Mouse (Mus musculus): Measurements from ENCODE around the gene Morn1. TPM values are rescaled to one million over a fixed set of nuclear protein-coding genes. Genes with fewer than 3 reads are reported as not detected.
A peak's percentile ranks its signal among the peaks of the same experiment; 100 is the strongest.
"Not testable (repeated sequence)": the region's sequence is repeated elsewhere in the genome, so short reads cannot be mapped to it uniquely, and the experiment has no call there.

Gene Morn1
- total RNA-seq, 2 experiments from 2014 or later = 0.08 to 2.5 TPM

- ATAC-seq (replicated peaks; ENCODE audit: low FRiP score, poor library complexity, severe bottlenecking) = no peak
Observed at GRCm38 (mm10) chr4:155075813-155076212, 10.6 kb upstream of the Morn1 start.

- ATAC-seq (replicated peaks; ENCODE audit: low FRiP score, poor library complexity, severe bottlenecking) = no peak
Observed at GRCm38 (mm10) chr4:155076677-155077076, 9.7 kb upstream of the Morn1 start.

DNA sequence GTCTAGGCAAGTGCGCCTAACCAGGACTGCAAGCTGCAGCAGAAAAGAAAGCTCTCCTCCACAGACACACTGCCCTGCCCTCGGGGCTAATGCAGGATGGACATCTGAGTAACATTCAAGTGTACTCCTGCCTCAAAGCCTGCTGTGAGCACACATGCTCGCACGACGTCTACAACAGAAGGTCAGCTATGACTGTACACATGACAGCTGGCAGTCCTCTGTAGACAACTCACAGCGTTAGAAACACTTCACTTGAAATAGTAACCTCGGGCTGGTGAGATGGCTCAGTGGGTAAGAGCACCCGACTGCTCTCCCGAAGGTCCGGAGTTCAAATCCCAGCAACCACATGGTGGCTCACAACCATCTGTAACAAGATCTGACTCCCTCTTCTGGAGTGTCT lies 7.6 kb upstream of the Morn1 start:
- not testable (repeated sequence) for ATAC-seq (replicated peaks; ENCODE audit: low FRiP score, poor library complexity, severe bottlenecking)

DNA sequence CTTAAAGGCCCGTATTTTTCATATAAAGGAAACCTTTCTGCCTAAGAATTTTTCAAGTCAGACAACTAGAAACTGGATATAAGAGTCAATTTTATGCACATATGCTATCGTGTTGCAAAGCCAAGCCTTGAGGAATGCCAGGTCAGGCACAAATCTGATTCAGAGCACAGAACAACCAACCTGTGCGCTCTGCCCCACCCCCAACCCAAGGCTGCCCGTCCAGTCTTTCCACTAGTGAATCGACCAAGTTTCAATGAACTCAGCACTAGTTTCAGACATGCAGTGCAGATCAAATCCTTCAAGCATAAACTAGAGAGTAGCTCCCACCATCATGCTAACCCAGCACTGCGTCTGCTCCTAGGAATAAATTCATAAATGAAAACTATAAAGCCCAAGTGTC lies 6.7 kb upstream of the Morn1 start:
- ATAC-seq (replicated peaks; ENCODE audit: low FRiP score, poor library complexity, severe bottlenecking) = no peak

DNA sequence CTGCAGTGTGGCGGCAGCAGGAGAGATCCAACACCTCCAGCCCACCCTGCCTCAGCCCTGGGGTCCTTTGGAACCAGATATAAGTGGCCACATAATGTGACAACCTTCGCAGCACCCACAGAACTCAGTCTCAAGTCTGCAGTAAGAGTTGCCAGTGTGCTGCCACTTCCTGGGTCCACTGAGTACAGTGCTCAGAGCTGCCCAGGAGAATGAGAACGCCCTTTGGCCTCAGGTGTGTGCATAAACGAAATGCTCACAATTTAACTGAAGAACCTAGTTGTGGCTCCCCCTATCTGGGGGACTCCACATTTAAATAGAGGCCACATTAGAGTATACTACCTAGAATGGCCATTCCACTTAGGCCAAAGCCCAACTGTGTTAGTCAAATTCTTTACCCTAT lies 2.8 kb upstream of the Morn1 start:
- no peak for ATAC-seq (replicated peaks; ENCODE audit: low FRiP score, poor library complexity, severe bottlenecking)

- ATAC-seq (replicated peaks; ENCODE audit: low FRiP score, poor library complexity, severe bottlenecking) = no peak
Observed at GRCm38 (mm10) chr4:155084351-155084750, 2.0 kb upstream of the Morn1 start.

DNA sequence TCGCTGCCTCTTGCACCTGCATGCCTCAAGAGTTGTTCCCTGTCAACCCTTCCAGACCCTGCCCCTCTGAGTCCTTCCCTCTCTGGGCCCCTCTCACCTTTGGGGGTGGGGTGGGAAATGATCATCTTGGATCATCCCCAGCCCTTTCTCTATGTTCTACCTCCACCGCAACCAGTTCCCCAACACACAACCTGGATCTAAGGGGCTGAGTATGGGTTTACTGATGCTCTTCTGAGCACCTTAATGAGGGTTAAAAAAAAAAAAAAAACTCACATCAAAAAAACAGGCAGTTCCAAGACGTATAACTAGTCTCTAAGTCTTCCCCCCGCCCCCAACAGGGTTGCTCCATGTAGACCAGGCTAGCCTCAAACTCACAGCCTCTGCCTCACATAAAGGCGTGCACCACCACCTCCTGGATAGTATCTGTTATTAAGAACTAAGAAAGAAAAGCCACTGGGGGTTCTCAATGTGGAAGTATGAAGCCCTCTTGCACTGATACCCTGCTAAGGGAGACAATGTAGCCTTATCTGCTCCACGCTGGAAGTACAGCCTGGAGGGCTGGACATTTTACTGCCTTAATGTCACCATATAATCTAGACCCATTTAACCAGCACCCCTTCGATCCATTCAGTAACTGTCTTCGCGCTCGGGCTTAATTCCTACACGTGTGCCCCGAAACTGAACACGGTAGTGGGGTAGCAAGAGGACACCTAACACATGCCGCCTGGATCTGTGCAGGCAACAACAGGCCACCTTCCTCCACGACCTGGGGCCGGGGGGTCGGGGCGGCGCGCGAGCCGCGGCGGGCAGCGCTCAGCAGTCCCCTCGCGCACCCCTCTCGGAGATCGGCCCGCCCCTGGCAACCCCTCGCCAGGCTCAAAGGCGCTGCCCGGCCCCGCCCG lies 920 bp upstream of the Morn1 start:
- ATAC-seq (replicated peaks; ENCODE audit: low FRiP score, poor library complexity, severe bottlenecking) = 0 out of 2 replicates have a peak, but pooled peaks have one; percentile 5

GRCm38 (mm10) chr4:155089241-155089640 lies 2.9 kb downstream of the Morn1 start:
- ATAC-seq (replicated peaks; ENCODE audit: low FRiP score, poor library complexity, severe bottlenecking) = no peak

- no peak for ATAC-seq (replicated peaks; ENCODE audit: low FRiP score, poor library complexity, severe bottlenecking)
Observed at GRCm38 (mm10) chr4:155090147-155090546, 3.8 kb downstream of the Morn1 start.

DNA sequence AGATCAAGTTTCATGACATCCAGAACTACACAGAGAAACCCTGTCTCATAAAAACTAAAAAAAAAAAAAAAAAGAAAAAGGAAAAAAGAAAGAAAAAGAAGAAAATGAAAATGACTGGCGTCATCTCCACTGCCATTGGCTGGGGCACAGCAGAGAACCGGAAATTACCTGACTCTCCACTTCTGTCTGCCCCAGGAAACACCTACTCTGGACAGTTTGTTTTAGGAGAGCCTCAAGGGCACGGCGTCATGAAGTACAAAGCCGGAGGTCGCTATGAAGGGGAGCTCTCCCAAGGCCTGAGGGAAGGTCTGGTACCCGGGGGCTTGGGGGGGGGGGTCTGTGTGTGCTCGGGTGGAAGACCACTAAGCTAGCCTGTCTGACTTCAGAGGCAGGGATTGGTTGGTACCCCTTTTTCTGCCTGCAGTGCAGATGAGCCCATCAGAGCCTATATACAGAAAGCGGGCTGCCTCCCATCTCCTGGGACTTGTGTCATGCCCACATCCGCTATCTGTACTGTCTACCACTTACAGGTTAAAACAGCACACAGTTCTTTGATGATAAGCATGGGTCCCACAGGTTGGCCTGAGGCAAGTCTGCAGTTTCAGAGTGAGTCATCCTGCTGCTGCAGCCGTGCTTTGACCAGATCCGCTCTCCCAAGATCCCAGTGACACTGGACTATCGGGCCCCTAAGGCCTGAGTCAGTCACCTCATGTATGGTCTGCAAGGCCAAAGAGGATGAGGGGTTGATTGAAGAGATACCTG lies 4.5 kb downstream of the Morn1 start:
- ATAC-seq (replicated peaks; ENCODE audit: low FRiP score, poor library complexity, severe bottlenecking) = no peak

DNA sequence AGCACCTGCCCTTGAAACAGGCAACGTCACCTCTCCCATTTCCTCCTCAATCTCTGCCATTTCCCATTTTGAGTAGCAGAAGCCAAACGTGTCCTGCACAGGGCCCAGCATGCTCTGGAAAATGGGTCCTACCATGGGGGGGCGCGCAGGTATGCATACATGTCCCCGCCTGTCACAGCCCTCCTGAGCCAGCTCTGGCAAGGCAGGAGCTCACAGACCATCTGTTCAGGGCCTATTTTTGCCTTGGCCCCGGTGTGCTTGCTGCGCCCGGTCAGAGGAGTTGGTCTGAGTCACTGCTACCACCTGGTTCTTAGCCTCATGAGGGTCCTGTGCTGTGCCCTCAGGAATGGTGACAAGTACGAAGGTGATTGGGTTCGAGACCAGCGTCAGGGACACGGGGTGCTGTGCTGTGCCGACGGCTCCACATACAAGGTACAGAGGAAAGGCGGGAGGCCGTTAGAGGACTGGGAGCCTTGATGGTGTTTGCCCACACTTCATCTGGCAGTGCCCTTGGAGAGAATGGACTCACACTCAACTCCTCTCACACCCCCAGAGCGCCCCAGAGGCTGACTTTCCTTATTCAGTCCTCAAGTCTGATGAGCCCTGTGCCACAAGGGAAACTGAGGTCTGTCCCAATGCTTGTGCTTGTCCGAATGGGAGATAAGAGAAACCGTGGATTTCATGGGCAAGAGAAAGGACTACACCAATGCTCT lies 6.5 kb downstream of the Morn1 start:
- no peak for ATAC-seq (replicated peaks; ENCODE audit: low FRiP score, poor library complexity, severe bottlenecking)

DNA sequence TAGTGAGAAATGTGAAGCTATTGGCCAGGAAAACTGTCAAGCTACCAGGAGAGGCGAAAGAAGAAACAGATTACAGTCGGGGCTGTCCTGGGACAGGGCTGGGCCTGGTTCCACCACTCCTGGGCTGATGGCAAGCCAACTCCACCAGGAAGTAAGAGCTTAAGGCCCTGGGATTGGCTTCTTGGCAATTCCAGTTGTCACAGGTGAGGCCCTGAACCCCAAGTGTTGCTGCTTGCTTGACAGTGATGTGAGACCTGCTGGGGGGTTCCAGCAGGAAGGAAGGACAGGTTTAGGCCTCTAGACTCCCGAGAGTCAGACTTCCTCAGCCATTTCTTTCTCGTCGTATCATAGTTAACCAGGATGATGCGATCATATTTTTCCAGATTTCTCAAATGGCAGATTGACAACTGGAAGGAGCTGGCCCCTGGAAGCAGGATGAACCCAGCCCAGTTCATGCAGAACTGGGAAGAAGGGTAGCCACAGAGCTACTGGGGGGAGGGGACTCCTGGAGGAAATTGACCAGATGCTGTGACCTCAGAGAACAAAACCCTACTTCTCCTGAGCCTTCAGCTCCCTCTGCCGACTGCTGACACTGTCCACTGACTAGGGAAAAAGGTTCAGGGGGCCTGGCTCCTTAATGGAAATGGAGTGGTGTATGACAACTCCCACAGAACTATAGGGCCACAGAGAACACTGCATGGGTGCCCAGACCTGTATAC lies 7.2 kb downstream of the Morn1 start:
- no peak for ATAC-seq (replicated peaks; ENCODE audit: low FRiP score, poor library complexity, severe bottlenecking)

DNA sequence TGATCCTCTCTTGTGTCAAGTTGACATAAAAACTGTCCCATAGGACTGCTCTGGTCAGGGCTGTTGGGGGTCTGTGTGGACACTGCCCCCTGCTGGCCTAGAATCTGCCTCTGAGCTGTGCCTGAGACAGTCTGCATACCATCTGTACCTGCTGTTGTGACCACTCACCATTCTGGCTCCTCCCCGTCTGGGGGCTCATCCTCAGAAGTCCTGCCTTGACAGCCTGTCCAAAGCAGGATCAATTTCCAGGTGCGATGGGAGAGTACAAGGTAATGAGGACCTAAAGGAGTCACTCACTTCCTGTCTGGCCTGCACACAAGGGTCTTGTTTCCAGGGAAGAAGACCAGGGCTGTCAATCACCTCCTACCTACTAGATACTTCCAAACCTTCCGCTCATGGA lies 8.2 kb downstream of the Morn1 start:
- peak; percentile 49; the same call in 1 of the 2 replicates for ATAC-seq (replicated peaks; ENCODE audit: low FRiP score, poor library complexity, severe bottlenecking)

DNA sequence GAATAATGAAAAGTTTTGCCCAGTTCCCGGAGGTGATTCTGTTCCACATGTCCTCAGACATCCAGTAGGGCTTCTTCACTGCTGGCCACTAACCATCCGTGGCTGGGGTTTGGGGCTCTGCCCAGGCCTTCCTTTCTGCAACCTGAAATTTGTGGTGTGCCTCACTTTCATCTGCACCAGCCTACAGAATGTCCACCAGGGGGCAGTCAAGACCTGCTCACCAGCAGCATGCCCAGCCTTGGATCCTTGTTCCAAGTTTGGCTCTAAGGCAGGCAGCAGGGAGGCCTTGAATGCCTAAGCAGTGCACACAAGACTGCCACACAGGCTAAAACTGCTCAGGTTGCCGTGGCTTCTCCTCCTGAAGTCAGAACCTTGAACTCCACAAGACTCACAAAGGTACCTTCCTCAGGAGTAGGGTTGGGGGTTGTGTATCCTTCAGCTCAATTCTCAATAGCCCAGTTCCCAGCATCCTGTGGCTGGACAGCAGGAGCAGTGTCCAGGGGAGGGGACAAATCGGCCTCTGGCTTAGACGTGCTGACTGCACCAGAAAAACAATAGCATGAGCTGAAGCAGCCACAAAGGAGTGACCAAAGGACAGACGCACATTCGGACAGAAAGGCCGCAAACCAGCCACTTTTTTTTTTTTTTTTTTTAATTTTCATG lies 9.0 kb downstream of the Morn1 start:
- ATAC-seq (replicated peaks; ENCODE audit: low FRiP score, poor library complexity, severe bottlenecking) = peak; percentile 65

- no peak for ATAC-seq (replicated peaks; ENCODE audit: low FRiP score, poor library complexity, severe bottlenecking)
Observed at GRCm38 (mm10) chr4:155095967-155096366, 9.6 kb downstream of the Morn1 start.

- no peak for ATAC-seq (replicated peaks; ENCODE audit: low FRiP score, poor library complexity, severe bottlenecking)
Observed at GRCm38 (mm10) chr4:155097452-155097851, 11.1 kb downstream of the Morn1 start.

DNA sequence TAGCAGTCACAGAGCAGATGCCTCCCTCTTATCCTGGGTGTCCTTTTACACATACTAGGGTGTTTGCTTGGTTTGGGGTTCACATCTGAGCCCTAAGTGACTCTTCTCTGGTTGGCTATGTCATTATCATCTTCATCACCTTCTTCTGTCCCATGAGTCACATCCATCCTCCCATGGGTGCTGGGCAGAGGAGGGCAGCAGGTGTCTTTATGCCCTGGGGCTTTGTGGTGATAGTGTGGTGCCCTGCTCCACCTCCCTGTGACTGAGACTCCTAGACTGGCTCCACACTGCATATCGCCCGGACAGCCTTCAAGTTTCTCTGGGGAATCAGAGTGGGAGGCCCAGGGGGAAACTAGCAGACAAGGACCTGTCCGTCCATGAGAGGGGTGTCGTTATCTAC lies 12.2 kb downstream of the Morn1 start:
- ATAC-seq (replicated peaks; ENCODE audit: low FRiP score, poor library complexity, severe bottlenecking) = no peak

- no peak for ATAC-seq (replicated peaks; ENCODE audit: low FRiP score, poor library complexity, severe bottlenecking)
Observed at GRCm38 (mm10) chr4:155107886-155108285, 21.5 kb downstream of the Morn1 start.

- no peak for ATAC-seq (replicated peaks; ENCODE audit: low FRiP score, poor library complexity, severe bottlenecking)
Observed at GRCm38 (mm10) chr4:155109471-155109870, 23.1 kb downstream of the Morn1 start.
